Mouse (Mus musculus) heart, adult 2 months (tissue): ENCODE results near the gene Zfp619. TPM values are rescaled to one million over a fixed set of nuclear protein-coding genes. Genes with fewer than 3 reads are reported as not detected.
"Not testable (repeated sequence)": the region's sequence is repeated elsewhere in the genome, so short reads cannot be mapped to it uniquely, and the experiment has no call there.

ENCODE experiments used
- DNase-seq, 2 experiments: peaks; one replicate each; pipeline ENCODE4 v3.0.0; 2021
- H3K27ac ChIP-seq: fragments of 200-600 bp; 2 replicates; pipeline ENCODE4 v1.8.1; 2022
- H3K27me3 ChIP-seq: fragments of 200-500 bp; 2 replicates; pipeline ENCODE4 v1.6.1; 2012; ENCODE audit warnings: mild to moderate bottlenecking, low read length, inconsistent platforms, mixed read lengths; ENCODE audit not compliant: control insufficient read depth, insufficient read depth
- H3K36me3 ChIP-seq: fragments of 200-500 bp; 2 replicates; pipeline ENCODE4 v1.6.1; 2012; ENCODE audit warnings: low read length, inconsistent platforms; ENCODE audit not compliant: control insufficient read depth, insufficient read depth
- H3K4me1 ChIP-seq: fragments of 200-500 bp; 2 replicates; pipeline ENCODE4 v1.6.1; 2011; ENCODE audit warnings: low read length; ENCODE audit not compliant: control insufficient read depth, insufficient read depth
- H3K4me3 ChIP-seq: fragments of 200-600 bp; 2 replicates; pipeline ENCODE4 v1.8.1; 2022
- H3K79me2 ChIP-seq: fragments of 200-500 bp; replicated peaks from 2 replicates; pipeline ENCODE4 v1.6.1; 2012; ENCODE audit warnings: mild to moderate bottlenecking, inconsistent platforms, low read length, moderate library complexity, mixed read lengths; ENCODE audit not compliant: control insufficient read depth, insufficient read depth
- H3K9ac ChIP-seq: fragments of 200-500 bp; 2 replicates; pipeline ENCODE4 v1.6.1; 2012; ENCODE audit warnings: low read depth, mild to moderate bottlenecking, control low read depth, inconsistent platforms, low read length, mixed read lengths
- CTCF ChIP-seq: fragments of 200-600 bp; IDR thresholded peaks from 2 replicates; pipeline ENCODE4 v1.8.1; 2022; ENCODE audit warnings: antibody characterized with exemption, mild to moderate bottlenecking, moderate library complexity
- EP300 ChIP-seq: fragments of 200-500 bp; IDR thresholded peaks from 2 replicates; pipeline ENCODE4 v1.6.1; 2011; ENCODE audit warnings: low read depth, low read length, control low read depth; ENCODE audit not compliant: insufficient read depth
- POLR2A ChIP-seq: fragments of 200-500 bp; IDR thresholded peaks from 2 replicates; pipeline ENCODE4 v1.6.1; 2011; ENCODE audit warnings: mild to moderate bottlenecking, low read depth, low read length, control low read depth; ENCODE audit not compliant: insufficient read depth
- WGBS: fragments of 180-500 bp; shearing (Covaris S2); methylation state at CpG from one replicate; pipeline ENCODE4 v1.1.7; 2018; 5-methylcytosine and 5-hydroxymethylcytosine counted together
- intact Hi-C: fragments of 180-260 bp; cut with DNase I; formaldehyde crosslinking; loops from one replicate; pipeline ENCODE4 v1.15.1; 2025
- polyA plus RNA-seq: library from polyadenylated mRNA; depleted of rRNA; stranded (reverse); fragments of >200 nt; gene quantifications from 2 replicates; pipeline ENCODE4 v1.2.3, GENCODE M21; 2012; rRNA removed
- total RNA-seq, 2 experiments: library from RNA; stranded (reverse); gene quantifications; 2 replicates each; pipeline ENCODE4 v1.2.3; 2021

Zfp619 gene
- total and polyA plus RNA-seq, 3 experiments = 0.55 to 1.9 (median 1.4) TPM

DNA sequence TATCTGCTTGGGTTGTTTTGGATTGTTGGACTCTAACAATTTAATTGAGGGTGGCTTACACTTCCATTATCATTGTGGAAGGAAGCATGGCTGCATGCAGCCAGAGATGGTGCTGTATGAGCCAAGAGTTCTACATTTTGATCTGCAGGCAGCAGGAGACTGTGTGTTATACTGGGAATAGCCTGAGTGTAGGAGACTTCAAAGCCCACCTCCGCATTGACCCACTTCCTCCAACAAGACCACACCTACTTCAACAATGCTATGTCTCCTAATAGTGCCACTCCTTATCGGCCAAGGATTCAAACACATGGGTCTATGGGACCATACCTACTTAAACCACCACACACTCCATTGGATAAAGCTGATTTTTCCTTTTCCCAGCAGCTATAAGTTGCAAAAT is 63.0 kb downstream of the Zfp619 start:
- H3K79me2 ChIP-seq = no peaks in the 10 kb centered on the region
- H3K36me3 ChIP-seq = no peaks in the 10 kb centered on the region
- intact Hi-C loops = no loop called here
- H3K4me1 ChIP-seq = no peaks in the 10 kb centered on the region
- 86% methylated on average over 2 of the region's 2 CpGs for WGBS
- TF ChIP-seq EP300 (no peak), POLR2A (no peak), CTCF (no peak)
- no peak for DNase-seq
- no peak overlapping the region for H3K27ac ChIP-seq
- H3K9ac ChIP-seq = no peak overlapping the region
- H3K4me3 ChIP-seq = no peak overlapping the region
- H3K27me3 ChIP-seq = no peaks in the 10 kb centered on the region

DNA sequence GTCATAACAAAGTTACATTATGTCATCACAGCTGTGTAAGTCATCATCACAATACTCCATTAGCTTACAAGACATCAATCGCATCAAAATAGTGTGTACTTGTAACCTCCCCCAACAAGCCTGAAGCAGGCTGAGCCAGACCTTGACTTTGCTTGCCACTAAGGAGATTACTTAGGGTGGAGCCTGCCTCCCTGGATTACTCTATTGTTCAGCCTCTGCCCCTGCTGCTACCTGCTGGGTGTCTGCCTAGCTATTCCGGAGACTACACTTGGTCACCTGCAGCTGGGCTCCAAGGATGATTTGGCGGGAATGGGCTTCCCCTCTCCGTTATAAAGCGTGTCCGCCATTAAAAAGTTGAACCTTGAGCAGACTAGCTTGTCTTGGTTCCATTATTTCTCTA is 69.3 kb downstream of the Zfp619 start:
- H3K9ac ChIP-seq, H3K36me3 ChIP-seq, H3K27me3 ChIP-seq, DNase-seq, H3K79me2 ChIP-seq, intact Hi-C loops, H3K4me3 ChIP-seq, H3K4me1 ChIP-seq, H3K27ac ChIP-seq: not testable (repeated sequence)
- WGBS = 84% methylated on average over 6 of the region's 6 CpGs

DNA sequence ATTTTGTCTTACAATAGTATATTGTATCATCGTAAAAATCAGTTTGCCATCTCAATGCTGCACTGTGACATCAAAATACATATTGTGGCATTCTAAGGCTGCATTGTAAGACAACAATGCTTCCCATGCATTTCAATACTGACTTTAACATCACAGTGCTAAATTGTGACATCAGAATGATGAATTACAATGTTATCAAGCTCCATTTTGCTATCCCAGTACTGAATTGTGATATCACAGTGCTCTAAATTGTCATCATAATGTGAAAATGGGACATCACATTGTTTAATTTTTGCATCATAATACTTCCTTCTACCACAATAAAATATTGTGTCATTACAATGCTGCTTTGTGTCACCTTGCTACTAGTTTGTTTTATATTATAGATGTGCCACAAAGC is 70.5 kb downstream of the Zfp619 start:
- no peak for DNase-seq
- intact Hi-C loops = no loop called here
- Histone ChIP-seq H3K79me2 (no peaks in the 10 kb centered on the region), H3K27ac (no peak overlapping the region), H3K4me1 (peaks cover 1% of the 10 kb centered on the region; the same call in 1 of the 2 replicates), H3K27me3 (no peaks in the 10 kb centered on the region), H3K36me3 (no peaks in the 10 kb centered on the region), H3K9ac (no peak overlapping the region), H3K4me3 (no peak overlapping the region; the same call in 1 of the 2 replicates)
- 98% methylated on average over 1 of the region's 1 CpGs for WGBS
- TF ChIP-seq CTCF = no peak
- TF ChIP-seq POLR2A = no peak
- TF ChIP-seq EP300 = no peak

DNA sequence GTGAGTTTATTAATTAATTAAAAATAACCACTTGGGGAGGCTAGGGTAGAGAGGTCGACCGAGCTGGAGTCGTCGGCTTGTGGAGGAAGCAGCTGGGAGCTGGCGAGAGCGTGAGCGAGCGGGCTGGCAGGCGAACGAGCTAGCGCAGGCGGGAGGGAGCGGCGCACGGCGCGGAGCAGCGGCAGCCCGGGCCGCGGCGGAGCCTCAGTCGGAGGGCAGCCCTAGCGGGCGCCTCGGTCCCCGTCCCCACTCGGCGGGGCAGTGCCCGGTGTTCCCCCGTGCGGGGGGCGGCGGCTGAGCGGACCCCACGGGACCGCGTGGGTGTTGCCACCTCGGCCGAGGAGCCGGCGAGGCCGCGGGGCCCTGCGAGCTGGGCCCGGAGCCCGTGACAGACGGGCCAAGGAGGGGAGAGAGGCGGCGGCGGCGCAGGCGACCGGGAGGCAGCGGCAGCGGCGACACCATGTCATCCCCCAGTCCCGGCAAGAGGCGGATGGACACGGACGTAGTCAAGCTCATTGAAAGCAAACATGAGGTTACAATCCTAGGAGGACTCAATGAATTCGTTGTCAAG is 71.0 kb downstream of the Zfp619 start:
- under 1% methylated on average over 50 of the region's 62 CpGs for WGBS
- intact Hi-C loops = not testable (repeated sequence)

DNA sequence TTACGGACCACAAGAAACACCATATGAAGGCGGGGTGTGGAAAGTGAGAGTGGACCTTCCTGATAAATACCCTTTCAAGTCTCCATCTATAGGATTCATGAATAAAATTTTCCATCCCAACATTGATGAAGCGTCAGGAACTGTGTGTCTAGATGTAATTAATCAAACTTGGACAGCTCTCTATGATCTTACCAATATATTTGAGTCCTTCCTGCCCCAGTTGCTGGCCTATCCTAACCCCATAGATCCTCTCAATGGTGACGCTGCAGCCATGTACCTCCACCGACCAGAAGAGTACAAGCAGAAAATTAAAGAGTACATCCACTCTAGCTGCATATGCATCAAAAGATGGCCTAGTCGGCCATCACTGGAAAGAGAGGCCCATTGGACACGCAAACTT is 71.5 kb downstream of the Zfp619 start:
- DNase-seq, H3K27ac ChIP-seq, H3K36me3 ChIP-seq, intact Hi-C loops, H3K27me3 ChIP-seq, H3K9ac ChIP-seq, H3K79me2 ChIP-seq, H3K4me1 ChIP-seq: not testable (repeated sequence)
- H3K4me3 ChIP-seq = peak overlapping the region; percentile 24
- 58% methylated on average over 7 of the region's 7 CpGs for WGBS

More for the DNA sequence above, 71.0 kb downstream of the Zfp619 start:
- not testable (repeated sequence) for H3K36me3 ChIP-seq, H3K4me1 ChIP-seq, H3K27ac ChIP-seq, H3K79me2 ChIP-seq, H3K27me3 ChIP-seq
- peak overlapping the region; percentile 86 for H3K9ac ChIP-seq
- peak overlapping the region; percentile 24 for H3K4me3 ChIP-seq
- DNase-seq = peak; percentile 50 to 59

Other genes starting within 250 kb of the Zfp619 start
- gene Gm5114, start 104.6 kb upstream of the Zfp619 start, total RNA-seq = not detected
- gene Gm5114, start 104.6 kb upstream of the Zfp619 start, polyA plus RNA-seq = not detected in 2 replicates